Mouse (Mus musculus): ENCODE measurements around the gene Pzp.

Gene Pzp

GRCm38 (mm10) chr6:128526601-128527000, at the start of gene Pzp:
Gene Pzp, minus strand, starts transcription at chr6:128526720.
- DNase-seq = no peak

GRCm38 (mm10) chr6:128566589-128566988, 40.1 kb upstream of the Pzp start:
- DNase-seq = no peak

- no peak for DNase-seq
These were observed 27.5 kb upstream of the Pzp start for GRCm38 (mm10) chr6:128554049-128554448.

GRCm38 (mm10) chr6:128549463-128550452, 23.2 kb upstream of the Pzp start:
- no peak for DNase-seq

GRCm38 (mm10) chr6:128548532-128548931, 22.0 kb upstream of the Pzp start:
- no peak for DNase-seq

GRCm38 (mm10) chr6:128545402-128545801, 18.9 kb upstream of the Pzp start:
- DNase-seq = no peak

- DNase-seq = no peak
These were observed 16.7 kb upstream of the Pzp start for GRCm38 (mm10) chr6:128543226-128543625.

GRCm38 (mm10) chr6:128535250-128535649, 8.7 kb upstream of the Pzp start:
- DNase-seq = no peak

GRCm38 (mm10) chr6:128533296-128533695, 6.8 kb upstream of the Pzp start:
- no peak for DNase-seq

GRCm38 (mm10) chr6:128532701-128533100, 6.2 kb upstream of the Pzp start:
- DNase-seq = no peak

- no peak for DNase-seq
These were observed 2.0 kb upstream of the Pzp start for GRCm38 (mm10) chr6:128528491-128528890.

GRCm38 (mm10) chr6:128527110-128527509, 590 bp upstream of the Pzp start:
- no peak for DNase-seq

GRCm38 (mm10) chr6:128525801-128526200, 719 bp downstream of the Pzp start:
- no peak for DNase-seq

GRCm38 (mm10) chr6:128523360-128523759, 3.2 kb downstream of the Pzp start:
- no peak for DNase-seq

GRCm38 (mm10) chr6:128519159-128519558, 7.4 kb downstream of the Pzp start:
- no peak for DNase-seq

GRCm38 (mm10) chr6:128505676-128506236, 20.8 kb downstream of the Pzp start:
- no peak for DNase-seq

- DNase-seq = no peak
These were observed 21.8 kb downstream of the Pzp start for GRCm38 (mm10) chr6:128504743-128505142.

- no peak for DNase-seq
These were observed 31.2 kb downstream of the Pzp start for GRCm38 (mm10) chr6:128495346-128495745.

- no peak for DNase-seq
These were observed 31.7 kb downstream of the Pzp start for GRCm38 (mm10) chr6:128494646-128495331.

GRCm38 (mm10) chr6:128491916-128492315, 34.6 kb downstream of the Pzp start:
- DNase-seq = no peak

GRCm38 (mm10) chr6:128490141-128490540, 36.4 kb downstream of the Pzp start:
- DNase-seq = no peak

GRCm38 (mm10) chr6:128487736-128488135, 38.8 kb downstream of the Pzp start:
- no peak for DNase-seq

All from B cell, adult 2 months (primary cell).